Mouse (Mus musculus) gastrocnemius, postnatal 36 days (tissue): ENCODE data around the gene Apbb2. TPM values are rescaled to one million over a fixed set of nuclear protein-coding genes. Genes with fewer than 3 reads are reported as not detected.
A peak's percentile ranks its signal among the peaks of the same experiment; 100 is the strongest.

Experiments used
- DNase-seq, 2 experiments: peaks; one replicate each; pipeline ENCODE4 v3.0.0; 2022
- intact Hi-C: fragments of 180-260 bp; cut with DNase I; formaldehyde crosslinking; loops from one replicate; pipeline ENCODE4 v1.15.1; 2025
- total RNA-seq, 2 experiments: library from RNA; stranded (reverse); gene quantifications; 2 replicates each; pipeline ENCODE4 v1.2.3; 2021

Apbb2 gene
- total RNA-seq, 2 experiments from 2014 or later: 32.0 to 39.1 TPM

DNA sequence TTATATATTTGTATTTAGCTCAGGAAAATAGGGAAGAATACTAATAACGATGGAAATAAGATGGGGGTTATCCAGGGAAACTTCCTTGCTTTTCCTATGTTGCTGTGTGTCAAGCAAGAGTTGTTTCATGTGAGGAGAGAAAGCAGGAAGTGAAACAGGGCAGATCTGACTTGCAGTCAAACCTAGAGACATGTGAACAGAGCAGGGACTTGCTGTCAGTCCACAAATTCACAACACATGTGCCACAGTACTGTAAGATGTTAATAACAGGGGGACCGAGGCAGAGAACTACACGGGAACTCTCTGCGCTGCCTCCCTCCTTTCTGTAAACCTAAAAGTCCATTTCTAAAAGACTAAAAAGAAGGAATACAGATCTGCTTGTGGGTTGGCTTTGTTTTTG is 93.6 kb downstream of the Apbb2 start:
- intact Hi-C loops: no loop called here
- DNase-seq: no peak

DNA sequence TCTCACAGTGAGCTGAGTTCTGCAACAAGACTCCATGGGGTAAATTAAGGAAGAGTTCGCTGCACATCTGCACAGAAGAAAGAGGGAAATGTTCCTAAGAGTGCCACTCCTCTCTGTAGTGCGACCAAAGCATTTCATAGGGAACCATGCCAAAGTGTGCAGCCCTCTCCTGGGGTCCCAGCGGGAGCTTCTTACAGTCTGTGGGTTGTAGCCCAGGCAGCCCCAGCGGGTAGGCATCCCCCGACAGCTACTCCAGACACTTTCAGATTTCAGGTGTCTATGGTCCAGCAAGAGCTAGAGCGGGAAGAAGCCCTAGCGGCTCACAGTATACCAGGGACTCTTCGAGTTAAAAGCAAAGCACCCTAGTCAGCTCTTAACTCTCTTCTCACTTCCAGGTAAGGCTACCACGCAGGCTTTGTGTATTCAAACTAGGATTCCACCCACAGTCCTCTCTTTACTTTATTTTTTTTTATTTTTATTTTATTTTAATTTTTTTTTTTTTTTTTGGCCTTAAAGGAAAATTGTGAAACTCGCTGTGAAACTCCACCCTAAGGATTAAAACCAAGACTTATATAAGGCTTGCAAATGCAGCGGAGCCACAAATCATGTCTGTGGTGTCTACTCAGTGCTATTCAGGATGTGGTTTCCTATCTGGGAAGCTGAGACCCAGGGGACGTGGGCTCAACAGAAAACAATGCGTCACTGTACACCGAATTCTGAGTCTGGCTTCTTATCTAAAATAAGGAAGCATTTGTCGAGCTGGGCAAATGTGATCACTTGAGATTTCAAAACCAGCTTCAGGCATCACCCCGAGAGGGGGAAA is 94.7 kb downstream of the Apbb2 start:
- intact Hi-C loops: no loop called here
- DNase-seq: no peak

DNA sequence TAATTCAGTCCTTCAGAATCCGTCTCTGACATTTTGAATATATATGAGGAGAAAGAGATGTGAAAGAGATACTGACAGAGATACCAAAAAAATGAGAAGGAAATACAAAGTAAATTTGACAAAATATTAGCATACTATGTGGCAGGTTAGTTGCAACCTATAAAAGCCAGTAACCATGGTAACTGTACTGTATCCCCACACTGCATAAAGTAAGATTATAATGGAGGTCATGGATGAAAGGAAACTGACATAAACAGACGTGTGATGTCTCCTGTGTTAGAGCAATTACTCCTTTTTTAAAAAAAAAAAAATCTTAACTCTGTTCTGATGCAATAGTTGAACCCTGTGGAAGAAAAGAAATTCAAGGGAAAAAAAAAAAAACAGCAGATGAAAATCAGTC is 97.3 kb downstream of the Apbb2 start:
- DNase-seq: no peak
- intact Hi-C loops: no loop called here

DNA sequence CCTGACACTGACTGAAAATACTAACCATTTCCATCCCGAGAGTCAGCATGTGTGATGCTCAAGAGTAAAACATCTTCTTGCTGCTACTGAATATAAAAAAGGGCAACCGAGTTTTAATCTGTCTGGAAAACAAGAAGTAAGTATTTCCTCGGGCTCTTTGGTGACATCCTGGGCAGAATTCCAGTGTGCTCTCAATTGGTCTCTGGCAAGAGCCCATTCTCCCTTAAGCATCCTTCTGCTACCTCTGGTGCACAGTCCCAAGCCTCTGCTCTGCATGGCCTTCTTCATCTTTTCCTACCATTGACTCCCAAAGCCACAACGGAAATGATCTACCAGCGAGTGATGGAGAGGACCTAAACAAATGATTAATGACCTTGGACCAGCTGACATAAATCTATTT is 99.1 kb downstream of the Apbb2 start:
- intact Hi-C loops: no loop called here
- DNase-seq: no peak

DNA sequence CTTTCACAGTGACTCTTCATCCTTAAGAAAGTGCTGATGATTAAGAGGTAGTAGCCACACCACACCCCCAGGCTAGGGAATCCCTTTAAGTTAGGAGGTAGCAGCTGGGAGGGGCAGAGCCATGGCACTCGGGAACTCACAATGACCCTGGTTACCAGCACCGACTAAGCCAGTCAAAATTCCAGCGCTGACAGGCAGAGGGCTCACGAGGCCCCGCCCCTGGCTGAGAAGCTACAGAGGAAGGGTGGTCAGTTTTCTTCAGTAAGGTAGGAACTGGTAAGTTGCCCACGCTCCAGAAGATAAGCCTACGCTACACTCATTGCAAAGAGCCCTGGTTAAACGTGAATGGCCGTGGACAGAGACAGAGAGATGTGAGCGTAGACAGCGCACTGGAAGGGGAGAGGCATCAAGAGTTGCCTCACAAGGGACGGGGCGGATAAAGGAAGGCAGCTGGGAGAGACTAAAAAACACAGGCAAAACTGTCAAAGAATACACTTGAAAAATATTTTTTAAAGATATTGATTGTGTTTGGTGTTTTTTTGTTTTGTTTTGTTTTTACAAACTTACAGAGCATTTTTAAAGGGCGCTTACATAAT is 100.1 kb downstream of the Apbb2 start:
- peak in 1 of 2 experiments; percentile 35 for DNase-seq
- intact Hi-C loops: no loop called here

DNA sequence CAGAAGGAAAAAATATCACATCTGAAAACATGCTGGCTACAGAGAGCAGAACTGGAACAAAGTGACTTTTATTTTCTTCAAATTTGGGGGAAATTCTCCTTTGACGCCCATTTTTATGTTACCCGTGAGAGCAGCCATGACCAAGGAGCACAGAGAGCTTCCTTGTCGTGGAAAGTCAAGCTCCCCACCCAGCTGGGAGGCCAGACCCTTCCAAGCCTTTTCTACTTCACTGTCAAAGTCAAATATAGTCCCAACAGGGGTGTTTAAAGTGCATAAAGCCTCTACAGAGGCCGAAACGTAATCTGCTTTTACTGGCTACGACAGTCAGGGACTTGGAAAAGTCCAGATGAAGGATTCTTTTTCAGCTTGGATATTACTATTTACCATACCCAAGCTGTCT is 101.1 kb downstream of the Apbb2 start:
- intact Hi-C loops: no loop called here
- DNase-seq: no peak

DNA sequence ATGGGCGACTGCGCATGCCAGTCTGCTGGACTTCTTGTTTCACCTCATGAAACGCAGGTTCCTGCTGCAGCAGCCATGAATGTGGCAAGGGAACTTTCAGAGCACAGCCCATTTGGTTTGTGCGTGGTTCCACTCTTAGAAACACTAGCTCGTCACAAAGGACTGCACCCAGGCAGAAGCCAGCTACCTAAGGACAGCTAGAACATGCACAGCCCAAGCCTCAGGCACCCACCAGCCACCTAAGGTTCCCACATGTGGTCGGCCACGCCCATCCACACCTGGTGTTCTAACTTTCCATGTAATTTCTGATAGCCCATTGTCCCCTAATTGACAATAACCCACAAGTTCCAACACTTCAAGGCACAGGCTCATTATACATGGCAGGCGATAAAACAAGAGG is 102.3 kb downstream of the Apbb2 start:
- intact Hi-C loops: no loop called here
- no peak for DNase-seq

DNA sequence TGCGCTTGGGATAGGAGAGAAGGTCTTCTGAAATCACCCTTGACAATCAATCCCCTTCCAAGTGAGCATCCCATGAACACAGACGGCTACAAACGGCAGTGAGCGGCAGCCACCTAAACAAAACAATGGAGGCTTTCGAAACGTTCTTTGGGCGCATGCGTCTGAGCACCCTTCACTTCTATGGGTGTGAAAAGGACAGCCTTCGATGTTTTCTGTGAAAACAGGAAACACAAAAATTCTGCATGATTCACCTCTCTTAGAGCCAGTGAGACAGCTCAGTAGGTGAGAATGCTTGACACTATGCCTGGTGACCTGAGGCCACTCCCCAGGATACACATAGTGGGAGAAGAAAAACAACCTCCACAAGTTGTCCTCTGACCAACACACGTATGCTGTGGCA is 103.3 kb downstream of the Apbb2 start:
- no peak for DNase-seq
- intact Hi-C loops: no loop called here

DNA sequence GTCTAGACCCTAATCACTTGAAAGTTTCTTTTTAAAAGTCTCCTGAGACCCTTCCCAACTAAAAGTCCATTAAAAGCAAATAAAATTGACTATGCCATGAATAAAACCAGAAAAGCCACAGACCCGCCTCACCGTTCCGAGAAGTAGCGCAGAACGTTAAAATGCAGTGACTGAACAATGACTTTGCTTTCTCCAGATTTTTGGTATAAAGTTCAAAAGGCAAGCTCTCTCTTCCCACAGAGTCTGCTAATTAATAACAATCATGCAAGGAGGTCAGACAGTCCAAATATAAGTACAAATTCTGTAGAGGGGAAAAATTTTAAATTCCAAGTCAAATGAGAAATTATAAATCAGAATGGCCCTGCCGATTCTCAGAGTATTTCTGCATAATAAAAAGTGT is 103.9 kb downstream of the Apbb2 start:
- intact Hi-C loops: no loop called here

DNA sequence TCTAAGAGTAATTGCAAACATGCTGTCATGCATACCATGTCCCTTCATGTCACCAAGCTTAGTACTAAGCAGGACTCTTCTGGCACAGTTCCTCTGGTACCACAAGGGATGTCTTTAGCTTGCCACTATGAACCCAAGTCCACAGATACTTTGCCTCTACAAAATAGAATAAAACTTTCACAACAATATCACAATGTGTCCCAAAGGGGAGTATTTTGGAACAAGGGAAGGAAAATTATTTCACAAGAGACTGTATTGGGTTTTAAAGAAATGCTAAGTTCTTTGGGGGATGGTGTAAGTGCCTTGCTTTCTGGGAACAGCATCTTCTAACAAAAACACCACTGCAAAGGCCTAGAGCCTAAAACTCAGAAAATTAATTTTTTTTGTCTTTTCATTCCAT is 105.2 kb downstream of the Apbb2 start:
- no peak for DNase-seq
- intact Hi-C loops: no loop called here

More for the DNA sequence above, 103.9 kb downstream of the Apbb2 start:
- DNase-seq: no peak

DNA sequence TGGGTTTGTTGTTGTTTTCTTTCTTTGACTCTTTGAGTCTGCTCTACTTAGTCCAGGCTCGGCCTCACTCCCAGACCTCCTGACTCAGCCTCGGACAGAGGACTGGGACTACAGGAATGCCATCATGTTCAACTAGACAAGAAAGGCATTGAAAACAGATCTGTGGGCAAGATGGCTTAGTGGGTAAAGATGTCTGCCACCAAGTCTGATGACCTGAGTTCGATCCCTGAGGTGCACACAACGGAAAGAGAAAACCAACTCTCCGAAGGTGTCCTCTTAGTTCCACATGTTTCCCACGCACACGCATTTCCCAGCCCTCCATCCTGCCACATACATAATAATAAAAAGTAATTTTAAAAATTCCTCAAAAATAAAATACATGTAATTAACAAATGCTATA is 106.1 kb downstream of the Apbb2 start:
- intact Hi-C loops: no loop called here
- DNase-seq: no peak

DNA sequence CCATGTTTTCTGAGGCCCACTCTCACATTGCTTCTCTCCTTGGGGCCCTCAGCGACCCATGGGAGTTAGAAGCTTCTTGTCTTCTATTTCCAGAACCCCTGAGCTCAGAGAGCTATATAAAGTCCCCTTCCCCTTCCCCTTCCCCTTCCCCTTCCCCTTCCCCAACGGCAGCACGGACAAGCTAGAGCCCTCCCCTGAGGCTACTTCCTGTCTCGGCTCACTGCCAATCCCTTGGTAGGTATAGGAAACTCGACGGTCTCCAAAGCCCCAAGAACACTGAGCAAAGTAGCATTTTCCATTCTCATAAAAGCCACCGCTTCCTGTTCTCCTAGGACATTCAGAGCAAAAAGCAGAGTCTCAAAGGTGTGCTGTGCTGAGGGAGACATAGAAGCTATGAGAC is 107.9 kb downstream of the Apbb2 start:
- DNase-seq: no peak
- intact Hi-C loops: no loop called here

DNA sequence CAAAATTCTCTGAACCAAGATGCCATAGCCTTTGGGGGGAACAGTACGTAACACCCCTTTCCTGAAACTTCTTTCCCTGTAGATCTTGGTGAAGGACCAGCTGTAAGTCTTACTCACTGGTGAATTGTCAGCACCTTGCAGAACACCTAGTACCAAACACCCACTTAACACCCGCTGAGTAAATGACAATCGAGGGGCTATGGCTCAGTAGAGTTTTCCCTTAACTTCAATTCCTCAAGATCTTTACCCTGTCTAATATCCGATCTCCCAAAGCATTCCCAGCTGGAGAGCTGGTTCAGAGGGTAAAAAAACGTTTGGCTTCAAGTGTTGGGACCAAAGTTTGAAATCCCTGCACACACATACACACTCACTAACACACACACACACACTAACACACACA is 109.4 kb downstream of the Apbb2 start:
- intact Hi-C loops: no loop called here

DNA sequence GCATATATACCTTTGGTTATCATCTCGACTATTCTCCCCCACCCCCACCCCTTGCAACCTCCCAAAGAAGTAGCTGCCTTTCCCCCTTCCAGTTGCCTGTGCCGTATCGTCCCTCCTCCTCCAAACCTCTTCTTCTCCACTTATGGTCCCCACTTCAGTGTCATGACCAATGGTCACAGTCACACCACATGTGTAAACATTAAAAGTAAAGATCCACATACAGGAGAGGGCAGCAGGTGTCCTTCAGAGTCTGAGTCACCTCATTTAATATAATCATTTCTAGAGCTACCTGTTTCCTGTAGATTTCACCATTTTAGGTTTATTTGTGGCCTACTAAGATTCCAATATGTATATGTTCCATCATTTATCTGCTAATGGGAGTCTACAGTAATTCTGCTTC is 113.0 kb downstream of the Apbb2 start:
- DNase-seq: no peak
- intact Hi-C loops: no loop called here

More for the DNA sequence above, 109.4 kb downstream of the Apbb2 start:
- no peak for DNase-seq

DNA sequence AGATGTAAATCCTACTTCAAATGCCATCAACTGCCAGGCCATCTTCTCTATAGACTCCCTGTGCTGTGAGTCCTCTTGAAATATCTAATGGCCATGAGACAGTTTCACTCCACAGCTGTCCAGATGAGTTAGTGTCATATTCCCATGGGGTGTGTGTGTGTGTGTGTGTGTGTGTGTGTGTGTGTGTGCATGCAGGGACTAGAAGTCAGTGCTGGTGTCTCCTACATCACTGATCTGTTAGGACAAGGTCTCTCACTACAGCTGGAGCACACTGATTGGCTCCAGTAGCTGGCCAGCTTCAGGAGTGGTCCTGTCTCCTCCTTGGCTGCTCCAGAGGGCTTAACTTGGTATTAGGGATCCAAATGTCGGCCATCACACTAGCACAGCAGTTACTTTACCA is 113.5 kb downstream of the Apbb2 start:
- intact Hi-C loops: no loop called here
- DNase-seq: no peak

DNA sequence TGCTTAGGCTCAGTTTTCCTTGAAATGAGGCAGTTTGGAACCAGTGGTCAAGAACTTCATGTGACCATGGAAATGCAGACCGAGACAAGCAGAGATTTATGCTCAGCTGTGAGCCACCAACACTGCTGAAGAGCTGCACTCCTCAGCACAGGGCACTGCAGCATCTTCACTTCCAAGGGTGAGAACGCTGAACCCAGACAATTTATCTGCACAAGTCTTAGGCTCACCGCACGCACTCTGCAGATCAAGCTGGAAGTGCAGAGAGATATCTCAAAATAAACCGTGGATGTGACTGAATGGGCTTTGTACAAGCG is 114.2 kb downstream of the Apbb2 start:
- DNase-seq: no peak
- intact Hi-C loops: no loop called here

DNA sequence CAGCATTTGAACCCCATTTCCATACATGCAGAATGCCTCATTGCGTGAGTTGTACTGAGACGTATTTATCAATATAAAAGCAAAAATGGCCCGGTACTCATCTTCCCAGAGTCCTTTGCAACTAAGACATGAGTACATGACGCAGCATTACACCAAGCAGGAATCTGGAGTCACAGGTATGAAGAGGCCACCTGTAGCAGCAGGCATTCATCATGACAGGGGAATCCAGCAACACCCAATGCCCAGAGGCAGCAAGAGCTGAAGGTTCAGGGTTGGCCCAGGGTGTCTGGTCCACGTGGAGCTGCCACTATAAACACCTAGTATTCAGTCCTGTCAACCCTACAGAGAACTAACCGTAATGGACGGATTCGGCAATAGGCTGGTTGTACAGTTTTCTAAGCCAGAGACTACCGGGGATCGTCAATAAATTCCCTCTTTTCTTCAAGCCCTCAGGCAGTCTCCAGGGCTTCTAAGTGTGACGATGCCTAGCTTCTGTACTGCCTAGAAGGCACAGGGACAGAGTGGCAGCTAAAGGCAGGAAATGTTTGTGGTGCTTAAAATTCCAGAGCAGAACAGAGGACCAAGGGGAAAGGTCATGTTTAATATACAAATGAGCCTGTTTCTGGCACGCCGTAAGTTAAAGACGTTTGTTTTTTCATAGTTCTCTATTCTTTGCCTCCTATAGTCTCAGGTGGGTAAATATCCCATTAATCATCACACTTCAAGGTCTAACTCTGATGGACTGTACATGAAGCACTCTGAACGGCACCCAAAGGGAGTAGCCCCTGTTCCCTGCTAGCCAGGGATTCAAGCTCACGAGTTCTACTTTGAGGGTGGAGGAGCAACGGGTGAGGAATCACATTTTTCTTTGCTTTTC is 114.8 kb downstream of the Apbb2 start:
- intact Hi-C loops: no loop called here
- no peak for DNase-seq

DNA sequence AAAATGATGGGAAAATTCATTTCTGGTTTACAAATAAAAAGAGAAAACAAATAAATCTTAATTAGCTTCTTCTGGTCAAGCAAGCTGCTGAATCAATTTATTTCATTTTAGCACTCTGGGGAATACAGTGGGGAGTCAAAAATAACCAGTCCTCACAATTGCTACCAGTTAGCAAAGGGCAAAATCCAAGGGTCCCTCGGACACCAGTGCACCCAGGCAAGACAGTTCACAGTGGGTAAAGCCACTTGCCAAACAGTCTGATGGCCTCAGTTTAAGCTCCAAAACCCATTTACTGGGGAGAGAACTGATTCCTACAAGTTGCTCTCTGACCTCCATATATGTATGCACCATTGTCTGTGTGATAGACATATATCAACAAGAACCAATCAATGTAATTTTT is 115.6 kb downstream of the Apbb2 start:
- no peak for DNase-seq
- intact Hi-C loops: no loop called here

DNA sequence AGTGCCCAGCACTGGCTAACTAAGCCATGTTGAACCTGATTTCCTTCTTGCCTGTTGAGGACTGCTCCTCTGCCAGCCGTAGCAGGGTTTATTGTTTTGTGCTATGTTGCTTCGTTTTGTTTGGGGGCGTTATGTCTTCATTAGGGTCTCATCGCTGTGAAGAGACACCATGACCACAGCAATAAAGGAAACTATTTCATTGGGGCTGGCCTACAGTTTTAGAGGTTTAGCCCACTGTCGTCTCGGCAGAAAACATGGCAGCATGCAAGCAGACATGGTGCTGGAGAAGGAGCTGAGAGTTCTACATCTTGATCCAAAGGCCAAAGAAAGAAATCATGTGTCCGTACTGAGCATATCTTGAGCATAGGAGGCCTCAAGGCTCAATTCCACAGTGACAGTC is 119.0 kb downstream of the Apbb2 start:
- no peak for DNase-seq
- intact Hi-C loops: no loop called here

DNA sequence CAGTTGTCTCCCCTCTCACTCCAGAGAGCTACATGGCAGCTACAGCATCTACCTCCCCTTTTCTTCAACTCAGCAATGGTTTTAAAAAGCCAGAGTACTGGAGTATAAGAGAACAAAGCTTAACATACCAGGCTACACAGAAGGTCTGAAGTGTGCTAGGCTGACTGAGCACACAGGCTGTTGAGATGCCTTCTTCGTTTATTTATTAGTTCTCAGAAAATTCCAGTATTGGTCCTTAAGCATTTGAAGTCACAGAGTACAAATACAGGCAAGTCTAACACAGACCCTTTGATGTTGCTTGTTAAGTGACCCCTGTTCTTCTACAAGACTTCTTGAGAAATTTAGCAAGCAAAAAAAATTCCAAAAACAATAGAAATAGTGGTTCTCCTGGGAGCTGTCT is 120.4 kb downstream of the Apbb2 start:
- no peak for DNase-seq
- intact Hi-C loops: no loop called here

DNA sequence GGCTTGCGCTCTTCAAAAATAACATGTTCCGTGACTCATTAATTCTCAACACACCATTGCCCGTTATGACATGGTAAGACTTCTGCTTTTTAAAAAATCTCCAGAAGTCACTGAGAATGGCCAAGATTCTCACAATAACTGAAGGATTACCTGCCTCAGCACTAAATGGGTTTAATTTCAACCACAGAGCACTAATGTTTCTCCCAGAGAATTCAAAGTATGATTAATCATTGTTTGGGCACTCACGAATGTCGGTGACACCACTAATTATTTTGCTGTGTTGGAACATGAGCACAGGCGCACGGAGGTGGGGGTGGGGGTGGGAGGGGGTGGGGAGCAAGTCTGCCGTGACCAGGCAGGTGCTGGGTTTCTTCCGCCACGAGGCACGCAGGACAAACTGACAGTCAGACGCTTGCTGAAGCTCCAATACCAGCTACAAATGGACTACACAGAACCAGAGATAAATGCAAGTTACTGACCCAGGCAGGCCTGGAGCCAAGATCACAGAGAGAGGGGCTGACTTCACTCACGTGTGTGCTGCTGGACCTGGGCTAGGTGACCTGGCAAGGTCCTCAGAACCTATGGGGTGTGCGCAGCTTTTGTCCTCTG is 121.0 kb downstream of the Apbb2 start:
- no peak for DNase-seq
- intact Hi-C loops: no loop called here
